Mouse (Mus musculus) lung, postnatal 4 days (tissue): ENCODE results near the gene Vmn1r13.
"Not testable (repeated sequence)": the region's sequence is repeated elsewhere in the genome, so short reads cannot be mapped to it uniquely, and the experiment has no call there.

Experiments
- DNase-seq, 2 experiments: peaks; one replicate each; pipeline ENCODE4 v3.0.0; 2021

The Vmn1r13 gene

DNA sequence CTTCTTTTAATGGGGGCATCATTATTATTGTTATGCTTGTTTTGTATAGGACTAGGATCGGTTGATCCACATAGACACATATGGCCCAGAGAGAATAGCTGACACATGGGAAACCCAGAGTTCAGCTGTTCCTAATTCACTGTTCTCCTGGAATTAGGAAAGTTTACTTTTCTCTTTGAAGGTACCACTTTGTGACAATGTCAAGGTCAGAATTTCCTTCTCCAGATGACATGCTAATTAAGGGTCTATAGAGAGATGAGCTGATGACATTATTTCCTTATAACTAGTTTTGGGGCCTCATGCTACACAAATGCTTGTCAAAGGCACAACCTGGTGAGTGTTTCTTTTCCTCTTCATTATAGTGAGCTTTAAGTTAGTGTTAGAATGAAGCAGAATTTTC is at the start of gene Vmn1r13:
TSS of gene Vmn1r13 (plus strand) at position 301 of the 400 bp plus-strand sequence.
- DNase-seq: not testable (repeated sequence)

DNA sequence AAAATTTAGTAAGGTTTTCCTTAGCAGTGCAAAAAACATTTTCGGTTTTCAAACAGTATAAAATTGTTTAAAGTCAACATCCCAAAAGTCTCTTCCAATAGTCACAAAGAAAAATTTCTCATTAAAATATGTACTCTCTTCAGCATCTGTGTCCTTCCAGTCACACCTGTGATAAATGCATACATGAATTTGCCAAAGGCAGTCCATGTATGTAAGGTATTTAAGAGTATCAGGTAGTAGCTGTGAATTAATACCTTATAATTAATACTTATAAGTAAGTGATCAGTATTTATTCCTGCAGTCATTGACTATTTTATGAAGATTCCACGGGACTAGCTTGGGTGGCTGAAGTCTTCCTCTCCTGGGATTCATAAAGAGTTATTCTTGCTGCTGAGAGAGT is 46.5 kb upstream of the Vmn1r13 start, which contains the start of gene Vmn1r12:
TSS of gene Vmn1r12 (plus strand) at position 301 of the 400 bp plus-strand sequence.
- DNase-seq: no peak

DNA sequence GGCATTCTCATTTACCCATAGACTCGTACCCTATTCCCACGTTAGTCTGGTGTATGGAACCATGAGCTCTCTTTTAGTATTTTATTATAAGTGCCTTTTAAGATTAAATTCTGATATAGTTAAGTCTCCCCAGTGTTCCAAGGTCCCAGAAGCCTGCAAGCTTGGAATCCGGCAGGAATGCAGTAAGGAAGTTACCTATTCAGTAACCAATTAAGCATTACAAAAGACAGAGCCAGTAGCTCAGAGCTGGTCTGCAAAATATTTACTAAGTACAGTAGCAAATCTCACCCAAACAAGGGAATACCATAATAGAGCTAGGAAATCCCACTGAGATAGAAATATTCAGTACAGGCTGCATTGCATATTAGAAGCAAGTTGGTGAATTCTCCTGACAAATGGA is 13.1 kb upstream of the Vmn1r13 start:
- not testable (repeated sequence) for DNase-seq

DNA sequence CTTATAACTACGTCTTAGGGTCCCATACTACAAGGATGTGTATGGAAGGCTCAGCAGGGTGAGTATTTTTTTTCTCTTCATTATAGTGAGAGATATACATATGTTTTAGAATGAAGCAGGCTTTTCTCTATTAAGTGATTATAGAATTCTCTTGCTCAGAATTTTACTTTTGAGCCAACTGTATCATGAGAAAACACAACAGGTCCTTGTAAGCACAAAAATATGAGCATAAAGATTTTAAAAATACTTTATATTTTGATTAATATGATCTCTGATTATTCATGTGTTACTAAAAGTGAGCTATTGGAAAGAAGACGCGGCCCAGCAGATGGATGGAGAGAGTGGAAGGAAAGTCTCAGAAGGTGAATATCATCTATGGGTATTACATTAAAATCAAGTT is 28.3 kb downstream of the Vmn1r13 start, which contains the start of gene Vmn1r14:
TSS of gene Vmn1r14 (plus strand) at position 301 of the 400 bp plus-strand sequence.
- no peak for DNase-seq

DNA sequence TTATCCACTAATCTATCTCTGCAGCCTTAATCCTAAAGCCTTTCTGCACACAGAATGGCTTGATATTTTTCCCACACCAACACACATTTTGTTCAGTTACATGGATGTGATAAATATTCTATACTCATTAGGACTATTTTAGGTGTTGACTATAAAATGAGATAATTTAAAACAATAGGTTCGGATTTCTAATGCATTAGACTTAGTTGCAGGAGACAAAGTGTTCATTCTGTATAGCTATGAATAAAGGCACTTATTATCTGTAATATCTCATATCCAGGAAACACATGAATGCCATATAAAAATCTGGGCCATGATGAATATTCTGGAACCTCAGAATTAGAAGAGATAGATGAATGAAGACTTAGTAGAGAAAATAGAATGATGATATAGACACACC is 54.6 kb downstream of the Vmn1r13 start, which contains the start of gene Vmn1r15:
TSS of gene Vmn1r15 (plus strand) at position 301 of the 400 bp plus-strand sequence.
- DNase-seq: no peak

DNA sequence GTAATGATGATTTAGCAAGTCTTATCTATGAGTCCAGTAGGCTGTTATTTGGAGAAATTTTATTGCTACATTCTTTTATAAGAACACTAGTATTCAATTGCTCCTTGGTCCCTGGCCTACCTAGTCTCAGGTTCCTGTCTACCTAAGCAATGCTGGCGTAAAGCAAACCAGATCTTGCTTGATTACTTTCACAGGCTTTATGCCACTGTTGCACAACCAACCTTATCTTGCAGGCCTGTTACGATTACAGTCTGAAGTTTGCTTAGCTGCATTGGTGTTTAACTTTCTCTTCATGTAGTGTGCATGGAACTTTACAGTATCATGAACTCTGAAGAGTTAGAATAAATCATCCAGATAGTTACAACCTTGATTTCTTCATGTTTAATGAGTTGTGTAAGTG is 57.9 kb downstream of the Vmn1r13 start:
- no peak for DNase-seq
